Mouse (Mus musculus) forebrain, embryonic 15.5 days (tissue): ENCODE measurements around the gene Trpm3. TPM values are rescaled to one million over a fixed set of nuclear protein-coding genes. Genes with fewer than 3 reads are reported as not detected.

ENCODE experiments used
- ATAC-seq: fragments of 200-750 bp; cut with Nextera tagmentation; replicated peaks from 2 replicates; pipeline ENCODE4 v1.8.0; 2017; ENCODE audit warnings: mild to moderate bottlenecking, moderate TSS enrichment, moderate library complexity
- H3K27ac ChIP-seq: fragments of 300-500 bp; sonication (generic); replicated peaks from 2 replicates; pipeline ENCODE4 v1.5.1; 2015; ENCODE audit warnings: mild to moderate bottlenecking, inconsistent platforms
- H3K27me3 ChIP-seq: fragments of 300-500 bp; sonication (generic); 2 replicates; pipeline ENCODE4 v1.6.1; 2015; ENCODE audit warnings: inconsistent platforms
- H3K36me3 ChIP-seq: fragments of 300-500 bp; sonication (generic); 2 replicates; pipeline ENCODE4 v1.6.1; 2015; ENCODE audit warnings: mild to moderate bottlenecking, inconsistent platforms
- H3K4me1 ChIP-seq: fragments of 300-500 bp; sonication (generic); 2 replicates; pipeline ENCODE4 v1.6.1; 2015; ENCODE audit warnings: inconsistent platforms
- H3K4me2 ChIP-seq: fragments of 300-500 bp; sonication (generic); replicated peaks from 2 replicates; pipeline ENCODE4 v1.6.1; 2015; ENCODE audit warnings: mild to moderate bottlenecking, inconsistent platforms
- H3K4me3 ChIP-seq: fragments of 300-500 bp; sonication (generic); 2 replicates; pipeline ENCODE4 v1.5.1; 2015; ENCODE audit warnings: mild to moderate bottlenecking, inconsistent platforms
- H3K9ac ChIP-seq: fragments of 300-500 bp; sonication (generic); replicated peaks from 2 replicates; pipeline ENCODE4 v1.6.1; 2015; ENCODE audit warnings: mild to moderate bottlenecking, inconsistent platforms
- H3K9me3 ChIP-seq: fragments of 300-500 bp; sonication (generic); 2 replicates; pipeline ENCODE4 v1.6.1; 2016; ENCODE audit warnings: inconsistent platforms
- WGBS: fragments of 180-500 bp; shearing (Covaris S2); methylation state at CpG from one replicate; pipeline ENCODE4 v1.1.7; 2015; ENCODE audit warnings: mixed read lengths; 5-methylcytosine and 5-hydroxymethylcytosine counted together
- polyA plus RNA-seq: library from polyadenylated mRNA; unstranded; fragments of >200 nt; fragmentation: Nextera tagmentation; extraction: Ambion mirVana; gene quantifications from 2 replicates; pipeline ENCODE4 v1.2.1, GENCODE M21; 2015

Gene Trpm3
- polyA plus RNA-seq, 1 experiment from 2014 or later: 21.6 TPM

DNA sequence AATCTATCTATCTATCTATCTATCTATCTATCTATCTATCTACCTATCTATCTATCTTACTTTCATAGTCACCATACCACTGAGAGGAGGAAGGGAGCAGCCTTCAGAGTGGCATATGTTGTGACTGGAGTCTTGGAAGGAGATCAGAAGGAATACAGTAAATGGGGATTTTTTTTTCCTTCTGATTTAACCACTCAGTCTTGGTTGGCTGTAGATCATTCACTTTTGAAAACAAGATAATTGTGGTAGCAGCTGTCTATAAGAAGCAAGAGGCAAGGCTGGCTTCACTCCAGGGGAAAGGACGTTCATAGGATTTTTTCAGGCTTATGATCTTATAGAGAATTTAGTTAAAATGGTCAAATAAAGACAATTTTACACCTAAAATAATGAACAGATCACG lies 188.0 kb downstream of the Trpm3 start:
- peak; percentile 69 for ATAC-seq
- H3K9ac ChIP-seq: no peak overlapping the region
- H3K4me3 ChIP-seq: no peak overlapping the region
- 24% methylated on average over 2 of the region's 2 CpGs for WGBS
- H3K4me1 ChIP-seq: peaks cover 13% of the 10 kb centered on the region
- no peak overlapping the region for H3K27ac ChIP-seq
- no peaks in the 10 kb centered on the region for H3K9me3 ChIP-seq
- no peaks in the 10 kb centered on the region for H3K36me3 ChIP-seq
- no peak overlapping the region for H3K4me2 ChIP-seq
- H3K27me3 ChIP-seq: no peaks in the 10 kb centered on the region

DNA sequence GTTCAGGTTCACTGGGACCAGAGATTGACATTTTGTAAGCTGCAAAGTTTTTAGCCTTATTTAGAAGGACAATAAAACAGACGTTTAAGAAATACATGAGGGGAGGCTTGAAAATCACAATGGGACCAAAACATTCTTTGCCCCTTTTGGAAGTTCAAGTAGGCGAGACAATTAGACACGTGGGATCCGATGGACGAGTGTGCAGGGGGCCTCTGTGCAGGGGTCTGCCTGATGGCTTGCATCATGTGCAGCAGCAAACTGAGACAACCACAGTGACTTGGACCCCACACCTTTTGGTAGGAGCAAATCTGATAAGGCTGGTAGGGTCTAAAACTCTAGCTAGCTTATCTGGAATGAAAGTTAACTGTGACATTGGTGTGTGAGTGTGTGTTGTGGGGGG lies 188.4 kb downstream of the Trpm3 start:
- H3K36me3 ChIP-seq: no peaks in the 10 kb centered on the region
- ATAC-seq: 0 out of 2 replicates have a peak, but pooled peaks have one; percentile 38
- no peaks in the 10 kb centered on the region for H3K9me3 ChIP-seq
- 12% methylated on average over 5 of the region's 5 CpGs for WGBS
- H3K27me3 ChIP-seq: no peaks in the 10 kb centered on the region
- H3K4me3 ChIP-seq: no peak overlapping the region
- peaks cover 13% of the 10 kb centered on the region for H3K4me1 ChIP-seq
- no peak overlapping the region for H3K4me2 ChIP-seq
- H3K9ac ChIP-seq: no peak overlapping the region
- no peak overlapping the region for H3K27ac ChIP-seq

DNA sequence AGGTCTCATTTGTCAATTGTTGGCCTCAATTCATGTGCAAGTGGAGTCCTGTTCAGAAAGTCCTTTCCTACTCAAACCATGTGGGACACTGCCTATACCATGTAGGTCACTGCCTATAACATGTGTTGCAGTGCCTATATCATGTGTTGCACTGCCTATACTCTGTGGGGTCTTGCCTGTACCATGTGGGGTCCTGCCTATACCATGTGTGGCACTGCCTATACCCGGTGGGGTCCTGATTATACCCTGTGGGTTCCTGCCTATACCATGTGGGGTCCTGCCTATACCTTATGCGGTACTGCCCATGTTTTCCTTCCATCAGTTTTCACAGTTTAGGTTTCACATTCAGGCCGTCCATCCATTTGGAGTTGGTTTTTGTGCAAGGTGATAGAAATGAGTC lies 197.4 kb downstream of the Trpm3 start:
- H3K9me3 ChIP-seq: no peaks in the 10 kb centered on the region
- WGBS: 92% methylated on average over 3 of the region's 3 CpGs
- no peaks in the 10 kb centered on the region for H3K4me1 ChIP-seq
- H3K4me2 ChIP-seq: no peak overlapping the region
- H3K4me3 ChIP-seq: no peak overlapping the region
- H3K27me3 ChIP-seq: no peaks in the 10 kb centered on the region
- no peak overlapping the region for H3K27ac ChIP-seq
- H3K9ac ChIP-seq: no peak overlapping the region
- H3K36me3 ChIP-seq: no peaks in the 10 kb centered on the region
- peak; percentile 63; the same call in 1 of the 2 replicates for ATAC-seq

DNA sequence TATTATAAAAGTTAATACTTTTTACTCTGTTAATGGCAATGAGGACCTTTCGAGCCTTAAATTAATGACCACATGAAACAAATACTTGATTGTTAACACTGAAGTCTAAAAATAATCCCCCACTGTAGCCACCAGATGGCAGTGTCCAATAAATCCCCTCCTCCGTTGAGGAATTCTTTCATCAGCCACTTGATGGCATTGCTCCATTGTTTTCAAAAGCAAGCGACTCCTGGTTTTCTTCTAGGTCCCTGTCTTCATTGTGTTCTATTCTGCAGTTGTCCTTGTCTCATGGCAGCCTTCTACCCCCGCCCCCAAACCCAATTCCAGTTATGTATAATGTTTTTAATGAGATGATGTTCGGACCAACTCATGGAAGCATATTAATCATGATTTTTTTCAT lies 198.6 kb downstream of the Trpm3 start:
- Histone ChIP-seq H3K4me3 (no peak overlapping the region), H3K4me2 (no peak overlapping the region), H3K36me3 (no peaks in the 10 kb centered on the region), H3K27me3 (no peaks in the 10 kb centered on the region), H3K27ac (no peak overlapping the region), H3K4me1 (no peaks in the 10 kb centered on the region), H3K9ac (no peak overlapping the region), H3K9me3 (no peaks in the 10 kb centered on the region)
- WGBS: 16% methylated on average over 5 of the region's 5 CpGs
- peak; percentile 67; the same call in 1 of the 2 replicates for ATAC-seq

DNA sequence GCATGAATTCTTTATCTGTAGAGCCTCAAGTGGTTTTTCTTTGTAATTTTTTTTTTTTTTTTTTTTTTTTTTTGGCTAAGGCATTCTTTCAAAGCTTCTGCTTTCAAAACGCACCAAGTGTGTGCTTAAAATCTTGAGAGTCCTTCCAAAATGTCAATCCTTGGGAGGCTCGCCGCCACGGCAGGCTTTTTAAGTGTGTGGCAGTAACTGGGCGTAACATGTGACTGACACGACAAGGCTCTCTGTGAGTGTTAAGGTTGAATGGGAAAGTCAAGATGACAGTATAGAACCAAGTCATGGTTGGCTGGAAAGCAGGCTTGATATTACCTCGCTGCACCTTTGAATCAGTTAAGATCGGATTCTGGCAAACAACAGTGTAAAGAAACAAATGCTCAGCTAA lies 200.1 kb downstream of the Trpm3 start:
- ATAC-seq: no peak
- Histone ChIP-seq H3K4me1 (no peaks in the 10 kb centered on the region), H3K27me3 (no peaks in the 10 kb centered on the region), H3K9ac (no peak overlapping the region), H3K9me3 (no peaks in the 10 kb centered on the region), H3K4me3 (no peak overlapping the region), H3K4me2 (no peak overlapping the region), H3K27ac (no peak overlapping the region), H3K36me3 (no peaks in the 10 kb centered on the region)
- 70% methylated on average over 8 of the region's 8 CpGs for WGBS

DNA sequence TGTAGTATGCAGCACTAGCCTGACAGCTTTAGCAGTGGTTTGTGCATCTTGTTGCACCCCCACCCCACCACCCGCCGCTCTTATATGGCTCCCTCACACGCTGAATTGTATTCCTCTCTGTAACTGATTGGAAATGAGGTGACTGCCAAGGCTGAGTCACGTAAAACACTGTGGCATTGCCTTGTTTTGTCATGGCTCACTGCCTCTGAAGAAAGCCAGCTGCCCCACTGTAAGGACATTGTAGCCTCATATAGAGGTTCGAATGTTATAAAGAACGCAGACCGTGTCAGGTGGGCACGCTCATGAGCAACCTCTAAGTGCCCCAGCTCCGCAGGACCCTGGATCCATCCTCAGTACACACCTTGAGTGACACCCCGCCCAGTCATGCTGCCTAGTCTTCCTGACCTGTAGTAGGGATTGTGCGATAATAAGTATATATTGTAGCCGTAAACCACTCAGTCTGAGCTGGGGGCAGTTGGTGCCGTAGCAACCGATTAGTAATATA lies 215.2 kb downstream of the Trpm3 start:
- H3K9ac ChIP-seq: no peak overlapping the region
- peaks cover 6% of the 10 kb centered on the region; the same call in 1 of the 2 replicates for H3K4me1 ChIP-seq
- ATAC-seq: peak; percentile 73
- H3K4me3 ChIP-seq: no peak overlapping the region
- H3K4me2 ChIP-seq: no peak overlapping the region
- H3K9me3 ChIP-seq: no peaks in the 10 kb centered on the region
- no peaks in the 10 kb centered on the region for H3K36me3 ChIP-seq
- no peaks in the 10 kb centered on the region for H3K27me3 ChIP-seq
- H3K27ac ChIP-seq: no peak overlapping the region
- 50% methylated on average over 14 of the region's 14 CpGs for WGBS

DNA sequence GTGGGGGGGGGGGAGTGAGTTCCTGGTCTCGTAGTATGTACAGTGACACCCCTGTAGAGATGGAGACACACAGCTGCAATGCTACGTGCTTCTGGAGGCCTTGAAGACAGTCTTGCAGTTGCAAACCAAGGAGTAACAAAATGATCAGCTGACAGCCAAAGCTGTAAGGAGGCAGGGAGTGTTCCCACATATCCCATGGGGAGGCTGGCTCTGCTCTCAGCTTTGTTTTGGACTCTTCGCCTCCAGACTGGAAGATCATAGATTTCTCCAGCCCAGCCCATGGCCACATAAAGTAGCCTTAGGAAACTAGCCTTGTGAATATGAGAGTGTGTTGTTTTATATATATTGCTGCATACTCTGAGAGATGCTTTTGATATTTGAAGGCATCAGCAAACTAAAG lies 248.0 kb downstream of the Trpm3 start:
- no peaks in the 10 kb centered on the region for H3K4me1 ChIP-seq
- no peaks in the 10 kb centered on the region for H3K9me3 ChIP-seq
- no peak overlapping the region for H3K4me3 ChIP-seq
- no peak overlapping the region for H3K4me2 ChIP-seq
- H3K27me3 ChIP-seq: no peaks in the 10 kb centered on the region
- 88% methylated on average over 3 of the region's 3 CpGs for WGBS
- H3K27ac ChIP-seq: no peak overlapping the region
- H3K36me3 ChIP-seq: no peaks in the 10 kb centered on the region
- ATAC-seq: no peak
- H3K9ac ChIP-seq: no peak overlapping the region

DNA sequence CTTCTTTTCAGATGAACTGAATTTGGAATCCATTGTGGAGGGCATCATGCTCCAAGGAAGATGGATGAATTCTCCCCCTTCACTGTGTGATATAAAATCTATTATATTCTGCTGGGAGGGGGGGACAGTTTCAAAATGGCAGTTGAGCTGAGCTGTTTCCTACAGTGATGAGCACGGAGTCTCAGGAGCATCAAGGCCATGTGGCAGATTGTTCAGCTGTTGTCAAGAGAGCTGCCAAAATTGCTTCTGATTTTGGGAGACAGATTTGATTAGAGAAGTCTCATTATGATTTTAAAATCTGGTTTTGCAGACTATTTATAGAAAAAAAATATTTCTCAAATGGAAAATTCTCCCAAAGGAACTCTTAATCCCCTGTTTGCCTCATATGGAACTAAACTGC lies 255.9 kb downstream of the Trpm3 start:
- Histone ChIP-seq H3K27me3 (no peaks in the 10 kb centered on the region), H3K4me2 (no peak overlapping the region), H3K9me3 (no peaks in the 10 kb centered on the region), H3K4me3 (no peak overlapping the region), H3K4me1 (no peaks in the 10 kb centered on the region), H3K9ac (no peak overlapping the region), H3K36me3 (no peaks in the 10 kb centered on the region), H3K27ac (0 out of 2 replicates have a peak overlapping the region, but pooled peaks have one; percentile 1)
- WGBS: 58% methylated on average over 1 of the region's 1 CpGs
- no peak for ATAC-seq

DNA sequence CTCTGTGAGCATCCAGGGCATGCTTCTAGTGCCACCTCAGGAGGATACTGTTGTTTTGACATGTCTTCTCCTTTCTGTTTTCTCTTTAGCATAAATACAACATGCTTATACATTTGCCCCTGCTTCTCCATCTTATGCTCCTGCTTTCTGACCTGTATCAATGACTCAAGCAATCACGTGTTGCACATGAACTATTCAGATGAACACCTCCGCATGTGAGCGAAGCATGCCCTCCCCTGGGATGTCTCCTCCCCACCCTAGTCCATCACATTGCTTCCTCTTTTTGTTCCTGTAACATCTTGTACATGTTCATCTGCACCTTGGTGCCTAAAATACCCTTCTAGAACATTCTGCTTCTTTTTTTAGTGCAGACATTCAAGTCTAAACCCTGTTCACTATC lies 265.2 kb downstream of the Trpm3 start:
- Histone ChIP-seq H3K4me1 (no peaks in the 10 kb centered on the region), H3K4me3 (no peak overlapping the region), H3K9ac (no peak overlapping the region), H3K27ac (no peak overlapping the region), H3K9me3 (no peaks in the 10 kb centered on the region), H3K27me3 (no peaks in the 10 kb centered on the region), H3K36me3 (no peaks in the 10 kb centered on the region), H3K4me2 (no peak overlapping the region)
- WGBS: 93% methylated on average over 3 of the region's 3 CpGs
- ATAC-seq: no peak

DNA sequence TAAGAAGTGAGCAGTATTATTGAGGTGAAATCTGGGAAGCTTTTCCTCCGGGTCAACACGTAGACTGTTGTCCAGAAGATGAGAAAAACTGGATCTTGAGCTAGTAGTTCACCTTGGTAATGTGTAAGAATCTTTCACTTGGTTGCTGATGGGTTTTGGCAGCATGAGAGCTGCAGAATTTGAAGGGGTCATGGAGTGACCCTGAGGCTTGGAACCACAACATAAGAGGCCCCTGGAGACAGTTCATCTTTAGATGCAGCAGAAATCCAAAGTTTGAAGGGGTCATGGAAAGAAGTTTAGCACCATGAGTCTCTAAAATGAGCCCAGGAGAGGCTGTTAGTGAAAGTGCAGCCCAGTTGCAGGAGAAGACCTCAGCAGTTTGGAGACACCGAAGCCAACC lies 279.4 kb downstream of the Trpm3 start:
- Histone ChIP-seq H3K27me3 (no peaks in the 10 kb centered on the region), H3K4me1 (no peaks in the 10 kb centered on the region), H3K36me3 (no peaks in the 10 kb centered on the region), H3K9me3 (no peaks in the 10 kb centered on the region), H3K9ac (no peak overlapping the region), H3K4me2 (no peak overlapping the region), H3K4me3 (no peak overlapping the region), H3K27ac (no peak overlapping the region)
- WGBS: 94% methylated on average over 3 of the region's 3 CpGs
- no peak for ATAC-seq

DNA sequence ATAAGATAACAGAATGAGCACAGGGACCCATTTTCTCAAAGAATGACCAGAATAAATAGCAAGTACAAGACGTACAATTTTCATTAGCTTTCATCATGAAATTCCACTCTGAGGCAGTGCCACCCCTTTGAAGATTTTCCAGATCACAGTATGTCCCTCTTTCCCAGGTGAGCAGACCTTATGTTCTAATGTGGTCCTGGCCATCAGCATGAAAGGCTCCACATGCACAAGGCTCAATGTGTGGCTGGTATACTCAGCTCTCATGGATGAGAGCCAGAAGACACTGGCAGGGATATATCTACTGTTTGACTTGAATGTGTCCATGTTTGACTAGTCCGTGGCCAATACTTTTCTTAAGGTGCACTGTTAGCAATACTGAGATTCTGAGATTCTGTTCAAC lies 298.4 kb downstream of the Trpm3 start:
- 91% methylated on average over 2 of the region's 2 CpGs for WGBS

DNA sequence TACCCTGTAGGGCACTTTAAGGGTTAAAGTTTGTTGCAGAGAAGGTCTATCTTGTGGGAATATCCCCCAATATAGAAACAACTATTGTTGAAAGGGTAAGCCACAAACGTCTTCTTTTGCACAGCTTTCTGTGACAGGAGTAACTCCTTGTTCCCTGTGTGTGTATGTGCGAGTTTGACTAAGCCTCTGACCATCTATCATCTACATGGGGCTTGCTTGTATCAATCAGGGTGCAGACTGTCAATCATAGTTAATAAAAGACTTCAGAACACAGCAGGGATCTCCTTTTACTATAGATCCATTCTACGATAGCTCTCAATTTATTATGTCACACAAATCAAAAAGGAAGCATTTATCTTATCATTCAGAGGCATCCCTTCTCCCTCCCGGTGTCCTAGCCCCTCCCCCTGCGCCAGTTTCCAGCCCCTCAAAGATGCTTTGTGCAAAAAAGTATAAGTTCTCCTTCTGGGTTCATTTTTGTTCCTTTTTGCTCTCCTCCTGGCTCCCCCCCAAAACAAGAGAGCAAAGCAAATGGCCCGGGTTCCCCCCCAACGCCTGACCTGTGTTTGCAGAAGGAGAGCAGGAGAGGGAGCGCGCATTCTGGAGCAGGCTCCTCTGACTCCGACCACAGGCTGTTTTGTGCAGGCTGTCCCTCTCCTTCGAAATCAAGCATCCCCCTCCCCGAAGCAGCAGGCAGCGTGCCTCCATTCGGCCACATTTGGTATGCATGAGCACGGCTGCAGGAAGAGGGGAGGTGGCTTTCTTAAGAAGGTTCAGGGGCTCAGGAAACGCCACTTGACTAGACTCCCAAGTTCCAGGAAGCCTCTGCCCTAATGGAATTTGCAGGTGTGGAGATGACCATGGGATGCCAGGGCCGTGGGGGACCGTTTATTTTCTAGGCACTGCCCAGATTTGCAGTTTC lies 308.8 kb downstream of the Trpm3 start:
- H3K9ac ChIP-seq: peak overlapping the region; percentile 52
- no peaks in the 10 kb centered on the region for H3K27me3 ChIP-seq
- peak; percentile 76 for ATAC-seq
- H3K4me1 ChIP-seq: peaks cover 18% of the 10 kb centered on the region
- H3K27ac ChIP-seq: peak overlapping the region; percentile 52; the same call in 1 of the 2 replicates
- peak overlapping the region; percentile 46 for H3K4me3 ChIP-seq
- H3K36me3 ChIP-seq: no peaks in the 10 kb centered on the region
- no peaks in the 10 kb centered on the region for H3K9me3 ChIP-seq
- peak overlapping the region; percentile 78 for H3K4me2 ChIP-seq
- WGBS: 1% methylated on average over 18 of the region's 18 CpGs

More for the DNA sequence above, 298.4 kb downstream of the Trpm3 start:
- H3K36me3 ChIP-seq: no peaks in the 10 kb centered on the region
- H3K27ac ChIP-seq: no peak overlapping the region
- no peaks in the 10 kb centered on the region for H3K27me3 ChIP-seq
- no peak overlapping the region for H3K4me2 ChIP-seq
- no peaks in the 10 kb centered on the region for H3K4me1 ChIP-seq
- no peak overlapping the region for H3K4me3 ChIP-seq
- no peak for ATAC-seq
- no peak overlapping the region for H3K9ac ChIP-seq
- H3K9me3 ChIP-seq: no peaks in the 10 kb centered on the region
